Mouse (Mus musculus): Measurements from ENCODE around the gene Tmem132d. TPM values are rescaled to one million over a fixed set of nuclear protein-coding genes. Genes with fewer than 3 reads are reported as not detected.

Gene Tmem132d
- total RNA-seq, 1 experiment: 2.5 TPM

DNA sequence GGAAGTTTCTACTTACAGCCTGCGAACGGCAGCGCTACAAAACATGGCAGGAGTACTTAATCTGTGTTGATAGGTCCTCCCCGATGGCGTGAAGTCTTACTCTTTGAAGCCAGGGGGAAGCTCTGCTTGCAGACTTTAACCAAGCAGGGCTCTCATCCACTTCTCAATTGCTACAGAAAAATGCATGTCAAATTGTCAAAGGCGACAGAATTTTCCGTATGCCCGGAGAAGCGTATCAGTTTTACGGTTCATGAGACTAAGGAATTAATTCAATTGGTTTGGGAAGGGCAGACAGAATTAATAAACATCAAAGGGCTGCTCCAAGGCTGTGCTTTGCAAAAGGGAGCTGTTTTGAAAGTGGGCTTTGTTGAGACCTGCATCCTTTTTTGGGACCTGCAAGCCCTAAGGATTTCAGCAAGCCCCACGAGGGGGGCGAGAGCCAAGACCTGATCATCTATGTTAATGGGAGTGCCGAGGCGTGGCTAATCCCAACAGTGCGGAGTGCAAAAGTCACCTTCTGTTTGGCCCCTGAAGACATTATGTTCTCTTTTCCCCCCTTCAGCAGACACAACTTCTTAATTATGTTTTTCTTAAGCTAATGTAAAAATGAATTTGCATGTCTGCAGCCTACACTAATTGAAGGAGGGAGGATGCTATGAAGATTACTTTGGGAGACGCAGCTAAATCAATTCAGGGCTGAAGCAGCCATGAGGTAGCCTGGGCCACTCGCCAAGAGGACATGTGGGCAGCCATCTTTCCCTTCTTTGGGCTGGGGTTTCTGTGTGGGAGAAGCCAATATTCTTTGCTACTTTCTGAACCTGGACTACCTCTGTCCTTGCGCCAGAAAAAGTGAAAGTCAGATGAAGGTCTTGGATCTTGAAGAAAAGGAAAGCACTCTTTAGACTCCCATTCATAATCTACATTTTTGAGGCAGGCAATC, 547.0 kb downstream of the Tmem132d start:
- Histone ChIP-seq H3K9ac (ENCODE audit: insufficient read depth, low read depth, low read length, poor library complexity, severe bottlenecking) (no peak overlapping the region), H3K4me1 (ENCODE audit: control insufficient read depth in 2 of 2, insufficient read depth in 2 of 2, low read length in 2 of 2, poor library complexity in 1 of 2) (no peaks in the 10 kb centered on the region), H3K9me3 (ENCODE audit: control insufficient read depth, insufficient read depth, low read depth, low read length) (no peaks in the 10 kb centered on the region), H3K4me3 (ENCODE audit: insufficient read depth in 1 of 2, low read depth in 1 of 2, low read length in 2 of 2, poor library complexity in 1 of 2, severe bottlenecking in 1 of 2) (no peak overlapping the region), H3K36me3 (ENCODE audit: control insufficient read depth, insufficient read depth, low read length, poor library complexity, severe bottlenecking) (no peaks in the 10 kb centered on the region), H3K27ac (ENCODE audit: insufficient read depth, low read depth, low read length, poor library complexity, severe bottlenecking) (no peak overlapping the region)
- TF ChIP-seq HCFC1 (IDR thresholded peaks at IDR 0.05; ENCODE audit: borderline replicate concordance, insufficient read depth, low read length): no peak
- no peak for TF ChIP-seq MAFK (IDR thresholded peaks at IDR 0.05; ENCODE audit: insufficient read depth, low read depth, low read length)
- in situ Hi-C loops (cut with MboI; ENCODE audit: low sequenced_read_pairs in 2 of 2, unreplicated experiment in 2 of 2): no loop called here
- no peak for DNase-seq (ENCODE audit: low read depth, low spot score)

- no peak for DNase-seq (ENCODE audit: low read depth, low spot score)
Observed at GRCm38 (mm10) chr5:127883021-127883420, 549.9 kb downstream of the Tmem132d start.

GRCm38 (mm10) chr5:127874461-127874860, 558.4 kb downstream of the Tmem132d start:
- H3K36me3 ChIP-seq (ENCODE audit: control insufficient read depth, insufficient read depth, low read length, poor library complexity, severe bottlenecking): no peaks in the 10 kb centered on the region
- no peak overlapping the region for H3K27ac ChIP-seq (ENCODE audit: insufficient read depth, low read depth, low read length, poor library complexity, severe bottlenecking)
- no peaks in the 10 kb centered on the region for H3K4me1 ChIP-seq (ENCODE audit: control insufficient read depth in 2 of 2, insufficient read depth in 2 of 2, low read length in 2 of 2, poor library complexity in 1 of 2)
- no peak for DNase-seq (ENCODE audit: low read depth, low spot score)
- no peak overlapping the region for H3K4me3 ChIP-seq (ENCODE audit: insufficient read depth in 1 of 2, low read depth in 1 of 2, low read length in 2 of 2, poor library complexity in 1 of 2, severe bottlenecking in 1 of 2)
- H3K9ac ChIP-seq (ENCODE audit: insufficient read depth, low read depth, low read length, poor library complexity, severe bottlenecking): no peak overlapping the region
- TF ChIP-seq ZC3H11A (IDR thresholded peaks at IDR 0.05; ENCODE audit: borderline replicate concordance, low read depth, low read length) (no peak), CHD2 (IDR thresholded peaks at IDR 0.05; ENCODE audit: low read depth, low read length) (no peak), HCFC1 (IDR thresholded peaks at IDR 0.05; ENCODE audit: borderline replicate concordance, insufficient read depth, low read length) (no peak), ZNF384 (IDR thresholded peaks at IDR 0.05; ENCODE audit: low read depth, low read length) (no peak), MAFK (IDR thresholded peaks at IDR 0.05; ENCODE audit: insufficient read depth, low read depth, low read length) (no peak)
- in situ Hi-C loops (cut with MboI; ENCODE audit: low sequenced_read_pairs in 2 of 2, unreplicated experiment in 2 of 2): no loop called here
- no peaks in the 10 kb centered on the region for H3K9me3 ChIP-seq (ENCODE audit: control insufficient read depth, insufficient read depth, low read depth, low read length)

More at GRCm38 (mm10) chr5:127883021-127883420, 549.9 kb downstream of the Tmem132d start:
- Histone ChIP-seq H3K4me1 (ENCODE audit: control insufficient read depth in 2 of 2, insufficient read depth in 2 of 2, low read length in 2 of 2, poor library complexity in 1 of 2) (no peaks in the 10 kb centered on the region), H3K4me3 (ENCODE audit: insufficient read depth in 1 of 2, low read depth in 1 of 2, low read length in 2 of 2, poor library complexity in 1 of 2, severe bottlenecking in 1 of 2) (no peak overlapping the region), H3K27ac (ENCODE audit: insufficient read depth, low read depth, low read length, poor library complexity, severe bottlenecking) (no peak overlapping the region), H3K9ac (ENCODE audit: insufficient read depth, low read depth, low read length, poor library complexity, severe bottlenecking) (no peak overlapping the region), H3K36me3 (ENCODE audit: control insufficient read depth, insufficient read depth, low read length, poor library complexity, severe bottlenecking) (no peaks in the 10 kb centered on the region), H3K9me3 (ENCODE audit: control insufficient read depth, insufficient read depth, low read depth, low read length) (no peaks in the 10 kb centered on the region)
- TF ChIP-seq CHD2 (IDR thresholded peaks at IDR 0.05; ENCODE audit: low read depth, low read length) (no peak), ZNF384 (IDR thresholded peaks at IDR 0.05; ENCODE audit: low read depth, low read length) (no peak), ZC3H11A (IDR thresholded peaks at IDR 0.05; ENCODE audit: borderline replicate concordance, low read depth, low read length) (no peak), MAFK (IDR thresholded peaks at IDR 0.05; ENCODE audit: insufficient read depth, low read depth, low read length) (no peak), HCFC1 (IDR thresholded peaks at IDR 0.05; ENCODE audit: borderline replicate concordance, insufficient read depth, low read length) (no peak)
- in situ Hi-C loops (cut with MboI; ENCODE audit: low sequenced_read_pairs in 2 of 2, unreplicated experiment in 2 of 2): no loop called here

- Histone ChIP-seq H3K9ac (ENCODE audit: insufficient read depth, low read depth, low read length, poor library complexity, severe bottlenecking) (no peak overlapping the region), H3K4me1 (ENCODE audit: control insufficient read depth in 2 of 2, insufficient read depth in 2 of 2, low read length in 2 of 2, poor library complexity in 1 of 2) (no peaks in the 10 kb centered on the region), H3K36me3 (ENCODE audit: control insufficient read depth, insufficient read depth, low read length, poor library complexity, severe bottlenecking) (no peaks in the 10 kb centered on the region), H3K4me3 (ENCODE audit: insufficient read depth in 1 of 2, low read depth in 1 of 2, low read length in 2 of 2, poor library complexity in 1 of 2, severe bottlenecking in 1 of 2) (no peak overlapping the region), H3K27ac (ENCODE audit: insufficient read depth, low read depth, low read length, poor library complexity, severe bottlenecking) (no peak overlapping the region), H3K9me3 (ENCODE audit: control insufficient read depth, insufficient read depth, low read depth, low read length) (no peaks in the 10 kb centered on the region)
- in situ Hi-C loops (cut with MboI; ENCODE audit: low sequenced_read_pairs in 2 of 2, unreplicated experiment in 2 of 2): no loop called here
- no peak for TF ChIP-seq CHD2 (IDR thresholded peaks at IDR 0.05; ENCODE audit: low read depth, low read length)
- DNase-seq (ENCODE audit: low read depth, low spot score): no peak
Observed at GRCm38 (mm10) chr5:127865157-127865556, 567.7 kb downstream of the Tmem132d start.

DNA sequence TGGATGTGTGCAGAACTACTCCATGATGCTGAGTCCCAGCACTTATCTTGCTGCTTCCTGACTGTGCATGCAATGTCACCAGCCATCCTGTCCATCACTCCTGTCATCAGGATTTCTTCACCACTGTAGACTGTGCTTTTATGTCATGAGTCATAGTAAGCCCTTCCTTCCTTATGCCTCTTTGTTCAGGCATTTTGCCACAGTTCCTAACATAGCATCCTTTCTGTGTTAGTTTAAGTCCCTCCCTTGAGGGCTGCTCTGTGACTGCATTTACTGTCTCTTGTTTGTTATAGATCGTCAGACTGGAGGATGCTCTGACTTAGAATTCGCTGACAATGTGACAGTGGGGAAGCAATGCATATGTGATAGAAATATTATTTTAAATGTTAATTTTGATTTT, 573.2 kb downstream of the Tmem132d start:
- no peak overlapping the region for H3K4me3 ChIP-seq (ENCODE audit: insufficient read depth in 1 of 2, low read depth in 1 of 2, low read length in 2 of 2, poor library complexity in 1 of 2, severe bottlenecking in 1 of 2)
- no peaks in the 10 kb centered on the region for H3K4me1 ChIP-seq (ENCODE audit: control insufficient read depth in 2 of 2, insufficient read depth in 2 of 2, low read length in 2 of 2, poor library complexity in 1 of 2)
- H3K27ac ChIP-seq (ENCODE audit: insufficient read depth, low read depth, low read length, poor library complexity, severe bottlenecking): no peak overlapping the region
- H3K36me3 ChIP-seq (ENCODE audit: control insufficient read depth, insufficient read depth, low read length, poor library complexity, severe bottlenecking): no peaks in the 10 kb centered on the region
- DNase-seq (ENCODE audit: low read depth, low spot score): no peak
- in situ Hi-C loops (cut with MboI; ENCODE audit: low sequenced_read_pairs in 2 of 2, unreplicated experiment in 2 of 2): no loop called here
- no peak for TF ChIP-seq MAFK (IDR thresholded peaks at IDR 0.05; ENCODE audit: insufficient read depth, low read depth, low read length)
- TF ChIP-seq HCFC1 (IDR thresholded peaks at IDR 0.05; ENCODE audit: borderline replicate concordance, insufficient read depth, low read length): no peak
- TF ChIP-seq ZC3H11A (IDR thresholded peaks at IDR 0.05; ENCODE audit: borderline replicate concordance, low read depth, low read length): no peak
- no peak for TF ChIP-seq ZNF384 (IDR thresholded peaks at IDR 0.05; ENCODE audit: low read depth, low read length)
- TF ChIP-seq CHD2 (IDR thresholded peaks at IDR 0.05; ENCODE audit: low read depth, low read length): no peak
- no peaks in the 10 kb centered on the region for H3K9me3 ChIP-seq (ENCODE audit: control insufficient read depth, insufficient read depth, low read depth, low read length)
- no peak overlapping the region for H3K9ac ChIP-seq (ENCODE audit: insufficient read depth, low read depth, low read length, poor library complexity, severe bottlenecking)
